Mouse (Mus musculus): ENCODE measurements around the gene P2ry14.

DNA sequence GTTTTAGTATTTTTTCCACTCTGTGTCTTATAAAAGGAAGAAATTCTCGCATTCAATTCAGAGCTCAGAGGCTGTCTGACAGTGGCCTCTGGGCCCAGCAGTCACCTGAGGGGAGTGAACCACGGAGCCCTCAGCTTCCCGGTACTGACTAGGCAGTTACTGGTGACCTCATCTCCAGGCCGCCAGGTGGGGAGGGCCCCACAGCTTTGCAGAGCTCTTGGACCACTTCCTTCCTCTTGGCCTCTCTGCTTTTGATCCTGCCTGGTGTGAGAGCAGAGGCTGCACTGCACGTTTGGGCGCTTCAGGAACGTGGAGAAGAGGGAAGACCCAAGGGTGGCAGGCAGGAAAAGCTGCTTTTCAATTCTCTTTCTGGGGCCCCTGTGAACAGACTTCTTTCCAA, 72.5 kb downstream of the P2ry14 start:
- TF ChIP-seq POLR2AphosphoS2 (IDR thresholded peaks at IDR 0.05; ENCODE audit: insufficient read length, low read depth) (no peak), E2F4 (IDR thresholded peaks at IDR 0.05; ENCODE audit: insufficient read depth) (no peak), POLR2A (IDR thresholded peaks at IDR 0.05; ENCODE audit: insufficient read length, low read depth) (no peak), MYOG (IDR thresholded peaks at IDR 0.05; ENCODE audit: control insufficient read depth in 1 of 3, insufficient read depth in 1 of 3, insufficient read length in 2 of 3, low read depth in 2 of 3) (no peak)
